Mouse (Mus musculus) midbrain, embryonic 14.5 days (tissue): Measurements from ENCODE around the gene Inpp4a. TPM values are rescaled to one million over a fixed set of nuclear protein-coding genes. Genes with fewer than 3 reads are reported as not detected.

Experiments
- ATAC-seq: fragments of 200-750 bp; cut with Nextera tagmentation; 2 replicates; pipeline ENCODE4 v1.8.0; 2017; ENCODE audit warnings: moderate number of reproducible peaks, moderate library complexity; ENCODE audit not compliant: low FRiP score, low TSS enrichment
- DNase-seq: peaks from one replicate; pipeline ENCODE4 v3.0.0-alpha.2; 2015
- H3K27ac ChIP-seq: fragments of 300-500 bp; sonication (generic); replicated peaks from 2 replicates; pipeline ENCODE4 v1.5.1; 2014; ENCODE audit warnings: mild to moderate bottlenecking, low read depth, low read length, moderate library complexity
- H3K27me3 ChIP-seq: fragments of 300-500 bp; sonication (generic); 2 replicates; pipeline ENCODE4 v1.6.1; 2014; ENCODE audit warnings: low read length, control low read depth, mixed read lengths; ENCODE audit not compliant: control insufficient read depth, insufficient read depth
- H3K36me3 ChIP-seq: fragments of 300-500 bp; sonication (generic); 2 replicates; pipeline ENCODE4 v1.6.1; 2014; ENCODE audit warnings: low read length, control low read depth; ENCODE audit not compliant: control insufficient read depth, insufficient read depth
- H3K4me1 ChIP-seq: fragments of 300-500 bp; sonication (generic); 2 replicates; pipeline ENCODE4 v1.6.1; 2014; ENCODE audit warnings: mild to moderate bottlenecking, antibody characterized with exemption, low read length, control low read depth; ENCODE audit not compliant: control insufficient read depth, insufficient read depth
- H3K4me2 ChIP-seq: fragments of 300-500 bp; sonication (generic); 2 replicates; pipeline ENCODE4 v1.6.1; 2014; ENCODE audit warnings: mild to moderate bottlenecking, low read length, moderate library complexity
- H3K4me3 ChIP-seq: fragments of 300-500 bp; sonication (generic); replicated peaks from 2 replicates; pipeline ENCODE4 v1.5.1; 2014; ENCODE audit warnings: low read depth, low read length
- H3K9ac ChIP-seq: fragments of 300-500 bp; sonication (generic); replicated peaks from 2 replicates; pipeline ENCODE4 v1.6.1; 2014; ENCODE audit warnings: mild to moderate bottlenecking, low read length, moderate library complexity
- H3K9me3 ChIP-seq: fragments of 300-500 bp; sonication (generic); 2 replicates; pipeline ENCODE4 v1.6.1; 2016; ENCODE audit warnings: low read length, control low read depth, mixed read lengths; ENCODE audit not compliant: control insufficient read depth
- WGBS: fragments of 180-500 bp; shearing (Covaris S2); extraction: QIAGEN DNeasy Blood & Tissue Kit; methylation state at CpG from one replicate; pipeline ENCODE4 v1.1.7; 2014; 5-methylcytosine and 5-hydroxymethylcytosine counted together
- polyA plus RNA-seq: library from polyadenylated mRNA; unstranded; fragments of >200 nt; fragmentation: Nextera tagmentation; extraction: Ambion mirVana; gene quantifications from 2 replicates; pipeline ENCODE4 v1.2.1, GENCODE M21; 2014

Gene Inpp4a
- polyA plus RNA-seq, 1 experiment from 2014 or later = 68.1 TPM

DNA sequence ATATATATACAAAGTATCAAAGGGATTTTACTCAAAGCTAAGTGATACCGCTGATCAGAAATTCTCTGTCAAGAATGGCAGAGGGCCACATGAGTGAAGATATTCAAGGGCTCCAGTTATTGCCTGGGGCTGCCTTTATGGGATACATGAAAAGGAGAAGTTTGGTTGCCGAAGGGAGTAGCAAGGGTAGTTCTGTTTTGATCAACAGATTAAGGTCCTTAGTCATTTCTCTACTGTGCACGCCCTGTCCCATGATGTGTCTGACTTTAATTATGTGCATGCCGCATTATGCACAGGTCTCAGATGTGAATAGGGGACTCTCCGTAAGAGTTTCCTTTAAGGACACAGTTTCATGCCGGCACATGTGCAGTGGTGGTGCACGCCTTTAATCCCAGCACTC, 157.9 kb downstream of the Inpp4a start:
- WGBS = 92% methylated on average over 7 of the region's 7 CpGs
- Histone ChIP-seq H3K36me3 (0 out of 2 replicates have a peak, but pooled peaks cover 4% of the 10 kb centered on the region), H3K9ac (no peak overlapping the region), H3K27ac (no peak overlapping the region), H3K4me2 (no peak overlapping the region), H3K27me3 (no peaks in the 10 kb centered on the region), H3K4me1 (no peaks in the 10 kb centered on the region), H3K9me3 (no peaks in the 10 kb centered on the region), H3K4me3 (no peak overlapping the region)
- DNase-seq (no peak), ATAC-seq (no peak)

Other genes starting within 250 kb of the Inpp4a start
- 0.22 and 0.32 TPM in 2 replicates for gene Cnga3, start 85.4 kb upstream of the Inpp4a start, polyA plus RNA-seq
- gene Coa5, start 130.2 kb downstream of the Inpp4a start, polyA plus RNA-seq = 59.4 and 73.9 TPM in 2 replicates
- gene Unc50, start 130.3 kb downstream of the Inpp4a start, polyA plus RNA-seq = 130 and 137 TPM in 2 replicates
- gene Mgat4a, start 241.2 kb downstream of the Inpp4a start, polyA plus RNA-seq = 11.6 and 12.9 TPM in 2 replicates